Mouse (Mus musculus) urinary bladder, adult 2 months (tissue): ENCODE data around the gene Sult1c2. TPM values are rescaled to one million over a fixed set of nuclear protein-coding genes. Genes with fewer than 3 reads are reported as not detected.
"Not testable (repeated sequence)": the region's sequence is repeated elsewhere in the genome, so short reads cannot be mapped to it uniquely, and the experiment has no call there.

Source experiments
- DNase-seq: peaks from one replicate; pipeline ENCODE4 v3.0.0; 2022; ENCODE audit warnings: low spot score
- polyA plus RNA-seq: library from polyadenylated mRNA; depleted of rRNA; stranded (reverse); fragments of >200 nt; gene quantifications from 2 replicates; pipeline ENCODE4 v1.2.3, GENCODE M21; 2012; rRNA removed

The Sult1c2 gene
- polyA plus RNA-seq = 0.16 and 0.21 TPM in 2 replicates

- DNase-seq = no peak
Observed at GRCm38 (mm10) chr17:53846206-53846605, at the start of gene Sult1c2. TSS of gene Sult1c2 (minus strand) at chr17:53846339.

GRCm38 (mm10) chr17:53879006-53879675 lies 33.0 kb upstream of the Sult1c2 start:
- DNase-seq = not testable (repeated sequence)

- DNase-seq = no peak
Observed at GRCm38 (mm10) chr17:53874433-53874832, 28.3 kb upstream of the Sult1c2 start.

- no peak for DNase-seq
Observed at GRCm38 (mm10) chr17:53872192-53872591, 26.1 kb upstream of the Sult1c2 start.

GRCm38 (mm10) chr17:53869931-53870330 lies 23.8 kb upstream of the Sult1c2 start:
- DNase-seq = no peak

- no peak for DNase-seq
Observed at GRCm38 (mm10) chr17:53865260-53865955, 19.3 kb upstream of the Sult1c2 start.

- DNase-seq = no peak
Observed at GRCm38 (mm10) chr17:53860548-53860947, 14.4 kb upstream of the Sult1c2 start.

GRCm38 (mm10) chr17:53854992-53855391 lies 8.9 kb upstream of the Sult1c2 start:
- no peak for DNase-seq

GRCm38 (mm10) chr17:53845796-53846195 lies 343 bp downstream of the Sult1c2 start:
- no peak for DNase-seq

- DNase-seq = no peak
Observed at GRCm38 (mm10) chr17:53833366-53833765, 12.8 kb downstream of the Sult1c2 start.

- not testable (repeated sequence) for DNase-seq
Observed at GRCm38 (mm10) chr17:53803974-53804373, 42.2 kb downstream of the Sult1c2 start.

- DNase-seq = no peak
Observed at GRCm38 (mm10) chr17:53783381-53783780, 62.8 kb downstream of the Sult1c2 start.

Other genes with a start within 250 kb of the Sult1c2 start
- 0.83 and 0.85 TPM in 2 replicates for gene Sgo1, start 157.0 kb downstream of the Sult1c2 start, polyA plus RNA-seq
- gene Sult1c1, start 144.3 kb upstream of the Sult1c2 start, polyA plus RNA-seq = not detected in 2 replicates